Comparison of ENCODE assay signal across 16 mouse cellular contexts in the genomic region with DNA sequence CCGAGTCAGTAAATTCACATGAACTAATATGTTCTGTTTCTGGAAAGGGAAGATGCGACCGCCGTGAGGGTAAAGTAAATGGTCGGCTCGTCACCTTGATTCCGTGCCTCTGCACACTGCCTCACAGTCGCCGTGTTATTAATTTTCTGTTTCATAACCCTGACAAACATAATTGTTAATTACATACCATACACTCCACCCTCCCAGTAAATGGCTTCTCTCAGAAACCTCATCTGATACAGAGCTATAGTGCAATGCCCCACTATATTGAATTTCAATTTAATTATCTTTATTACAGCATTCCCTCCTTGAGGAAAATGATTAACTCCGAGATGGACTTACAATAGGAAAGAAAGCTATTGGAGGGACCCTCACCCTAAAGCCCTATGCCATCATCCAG.
"Had no signal": no experiment of that assay in that cellular context is flagged by ENCODE, and none has a peak within 500 bp of the region (broad histone marks: within the 10 kb centered on the region; RNA-seq: fewer than 3 reads in every experiment).

No protein-coding gene starts in this region.

- H3K4me3 ChIP-seq: kidney, embryonic 15.5 days; left cerebral cortex, adult 2 months; limb, embryonic 10.5 days; liver, embryonic 15.5 days had no signal

- H3K27me3 ChIP-seq: kidney, embryonic 15.5 days; liver, embryonic 15.5 days had no signal

- H3K4me1 ChIP-seq: kidney, embryonic 15.5 days; liver, embryonic 15.5 days had no signal

- DNase-seq: kidney, adult 2 months; kidney, postnatal 25 days; lung, adult 2 months; lung, postnatal 36 days; right cerebral cortex, adult 18-20 months; right cerebral cortex, postnatal 25 days; thymus, adult 18-20 months; thymus, postnatal 14 days had no signal

- H3K4me2 ChIP-seq: kidney, embryonic 15.5 days; liver, embryonic 11.5 days; liver, embryonic 15.5 days had no signal

- H3K9ac ChIP-seq: kidney, embryonic 15.5 days; liver, embryonic 15.5 days had no signal

- ATAC-seq: intestine, embryonic 16.5 days; lung, postnatal 0 days had no signal

- H3K27ac ChIP-seq: kidney, embryonic 15.5 days; left cerebral cortex, adult 2 months; limb, embryonic 10.5 days; liver, embryonic 15.5 days; stomach, postnatal 0 days had no signal

- H3K9me3 ChIP-seq: kidney, embryonic 15.5 days; limb, embryonic 10.5 days; liver, embryonic 15.5 days had no signal

- H3K36me3 ChIP-seq: kidney, embryonic 15.5 days; limb, embryonic 10.5 days; liver, embryonic 15.5 days had no signal
